Mouse (Mus musculus): ENCODE measurements around the gene Rnf145.

- TF ChIP-seq CTCF (IDR thresholded peaks at IDR 0.05; ENCODE audit: low read depth) (no peak), EP300 (IDR thresholded peaks at IDR 0.05; ENCODE audit: low read depth) (no peak)
Observed at GRCm38 (mm10) chr11:44574820-44575219, 56.1 kb downstream of the Rnf145 start.

Data from liver, embryonic 14.5 days (tissue).